Comparison of ENCODE assay signal across 11 mouse cellular contexts in genomic region chr2:73450172-73450715, GRCm38 (mm10).
DNase-seq lines count a peak whose midpoint lies in the region; ATAC-seq and TF ChIP-seq lines count a peak whose summit lies in the region.
"Had no signal": no experiment of that assay in that cellular context is flagged by ENCODE, and none has a peak within 500 bp of the region (broad histone marks: within the 10 kb centered on the region; RNA-seq: fewer than 3 reads in every experiment).

No protein-coding gene starts in this region.

- H3K4me2 ChIP-seq in forebrain, embryonic 13.5 days, result peak overlapping the region; percentile 17
- H3K4me2 ChIP-seq in forebrain, embryonic 14.5 days (ENCODE audit: low read length), result no peak overlapping the region
- H3K4me2 ChIP-seq in embryonic facial prominence, embryonic 11.5 days (ENCODE audit: low read depth, low read length), result no peak overlapping the region
- peak overlapping the region; percentile 27 for H3K4me2 ChIP-seq in myocyte (ENCODE audit: low read depth)
- H3K4me2 ChIP-seq: hindbrain, embryonic 14.5 days; lung, embryonic 14.5 days had no signal

- DNase-seq in forebrain, embryonic 14.5 days (ENCODE audit: low spot score), result no peak
- peak; percentile 69 for DNase-seq in A20 (ENCODE audit: low read depth, low spot score)
- peak; percentile 46 for DNase-seq in embryonic facial prominence, embryonic 11.5 days (ENCODE audit: low spot score)
- DNase-seq in right cerebral cortex, postnatal 25 days, result no peak
- no peak for DNase-seq in left cerebral cortex, postnatal 14 days (ENCODE audit: low spot score in 2 of 2)
- DNase-seq: adrenal gland, postnatal 25 days; lung, embryonic 14.5 days had no signal

- H3K27me3 ChIP-seq in forebrain, embryonic 13.5 days, result no peaks in the 10 kb centered on the region
- no peaks in the 10 kb centered on the region for H3K27me3 ChIP-seq in forebrain, embryonic 14.5 days (replicated peaks; ENCODE audit: control insufficient read depth, insufficient read depth, low read length)
- H3K27me3 ChIP-seq in embryonic facial prominence, embryonic 11.5 days (ENCODE audit: control insufficient read depth, insufficient read depth, low read length), result no peaks in the 10 kb centered on the region
- no peaks in the 10 kb centered on the region for H3K27me3 ChIP-seq in myocyte (ENCODE audit: control insufficient read depth, insufficient read depth, insufficient read length)

- no peak for TF ChIP-seq POLR2A in myocyte (IDR thresholded peaks at IDR 0.05; ENCODE audit: insufficient read length, low read depth)

- no peak overlapping the region for H3ac ChIP-seq in myocyte (ENCODE audit: control insufficient read depth, insufficient read length)

- peak overlapping the region; percentile 20; the same call in 1 of the 2 replicates for H3K27ac ChIP-seq in forebrain, embryonic 13.5 days
- H3K27ac ChIP-seq in forebrain, embryonic 14.5 days (ENCODE audit: low read depth, low read length), result no peak overlapping the region
- H3K27ac ChIP-seq in embryonic facial prominence, embryonic 11.5 days (replicated peaks; ENCODE audit: low read depth, low read length), result no peak overlapping the region
- H3K27ac ChIP-seq: hindbrain, embryonic 14.5 days had no signal

- H3K79me2 ChIP-seq in myocyte (ENCODE audit: control insufficient read depth, insufficient read depth), result peaks cover 32% of the 10 kb centered on the region

- H3K4me3 ChIP-seq in forebrain, embryonic 13.5 days, result no peak overlapping the region
- no peak overlapping the region for H3K4me3 ChIP-seq in forebrain, embryonic 14.5 days (ENCODE audit: low read depth, low read length)
- H3K4me3 ChIP-seq in embryonic facial prominence, embryonic 11.5 days (ENCODE audit: low read depth, low read length), result no peak overlapping the region
- H3K4me3 ChIP-seq in myocyte, result no peak overlapping the region

- intact Hi-C loops in left cerebral cortex, postnatal 14 days (cut with DNase I), result no loop called here

- H3K36me3 ChIP-seq in forebrain, embryonic 13.5 days (ENCODE audit: poor library complexity, severe bottlenecking), result no peaks in the 10 kb centered on the region
- H3K36me3 ChIP-seq in forebrain, embryonic 14.5 days (ENCODE audit: control insufficient read depth, insufficient read depth, low read length), result no peaks in the 10 kb centered on the region
- no peaks in the 10 kb centered on the region for H3K36me3 ChIP-seq in embryonic facial prominence, embryonic 11.5 days (replicated peaks; ENCODE audit: control insufficient read depth, insufficient read depth, low read depth, low read length)
- H3K36me3 ChIP-seq in myocyte (ENCODE audit: control insufficient read depth, insufficient read depth), result no peaks in the 10 kb centered on the region

- 26% methylated on average over 6 of the region's 6 CpGs for WGBS in forebrain, embryonic 13.5 days
- 25% methylated on average over 6 of the region's 6 CpGs for WGBS in forebrain, embryonic 14.5 days
- 72% methylated on average over 6 of the region's 6 CpGs for WGBS in embryonic facial prominence, embryonic 11.5 days

- peaks cover 11% of the 10 kb centered on the region for H3K4me1 ChIP-seq in forebrain, embryonic 13.5 days
- peaks cover 6% of the 10 kb centered on the region for H3K4me1 ChIP-seq in forebrain, embryonic 14.5 days (ENCODE audit: control insufficient read depth, insufficient read depth, low read length)
- peaks cover 3% of the 10 kb centered on the region for H3K4me1 ChIP-seq in embryonic facial prominence, embryonic 11.5 days (ENCODE audit: control insufficient read depth, insufficient read depth, low read length)

- H3K9ac ChIP-seq in forebrain, embryonic 13.5 days, result no peak overlapping the region
- H3K9ac ChIP-seq in forebrain, embryonic 14.5 days (ENCODE audit: low read length), result no peak overlapping the region
- no peak overlapping the region for H3K9ac ChIP-seq in embryonic facial prominence, embryonic 11.5 days (replicated peaks; ENCODE audit: low read length)
- H3K9ac ChIP-seq: hindbrain, embryonic 14.5 days; lung, embryonic 14.5 days had no signal

- no peak for ATAC-seq in forebrain, embryonic 13.5 days
- no peak for ATAC-seq in forebrain, embryonic 14.5 days
- ATAC-seq in embryonic facial prominence, embryonic 11.5 days (replicated peaks; ENCODE audit: insufficient number of reproducible peaks, low FRiP score, low TSS enrichment, low read depth), result no peak
- no peak for ATAC-seq in megakaryocyte progenitor cell, adult 5-6 weeks (replicated peaks; ENCODE audit: poor library complexity)

- H3K9me3 ChIP-seq in forebrain, embryonic 13.5 days (replicated peaks), result no peaks in the 10 kb centered on the region
- H3K9me3 ChIP-seq in forebrain, embryonic 14.5 days (replicated peaks; ENCODE audit: control insufficient read depth, low read length), result no peaks in the 10 kb centered on the region
- no peaks in the 10 kb centered on the region for H3K9me3 ChIP-seq in embryonic facial prominence, embryonic 11.5 days (replicated peaks; ENCODE audit: control insufficient read depth, low read length)

TF ChIP-seq in myocyte, 11 proteins besides CTCF, POLR2A, EP300 and RAD21:
- no peak for TF ChIP-seq REST (IDR thresholded peaks at IDR 0.05; ENCODE audit: insufficient read depth, insufficient read length)
- TF ChIP-seq MYOD1 (IDR thresholded peaks at IDR 0.05; ENCODE audit: control insufficient read depth in 1 of 3, insufficient read length in 2 of 3, low read depth in 2 of 3), result no peak
- no peak for TF ChIP-seq USF1 (IDR thresholded peaks at IDR 0.05; ENCODE audit: low read depth)
- no peak for TF ChIP-seq TCF3 (IDR thresholded peaks at IDR 0.05; ENCODE audit: insufficient read length, low read depth)
- TF ChIP-seq E2F4 (IDR thresholded peaks at IDR 0.05; ENCODE audit: insufficient read depth), result no peak
- TF ChIP-seq POLR2AphosphoS2 (IDR thresholded peaks at IDR 0.05; ENCODE audit: insufficient read length, low read depth), result no peak
- no peak for TF ChIP-seq CEBPB (IDR thresholded peaks at IDR 0.05; ENCODE audit: insufficient read depth, poor library complexity, severe bottlenecking)
- no peak for TF ChIP-seq MAX (IDR thresholded peaks at IDR 0.05; ENCODE audit: low read depth)
- TF ChIP-seq TCF12 (IDR thresholded peaks at IDR 0.05; ENCODE audit: insufficient read depth, poor library complexity, severe bottlenecking), result no peak
- no peak for TF ChIP-seq SRF (IDR thresholded peaks at IDR 0.05; ENCODE audit: control insufficient read depth, insufficient read length, low read depth)
- no peak for TF ChIP-seq MYOG (IDR thresholded peaks at IDR 0.05; ENCODE audit: control insufficient read depth in 1 of 3, insufficient read depth in 1 of 3, insufficient read length in 2 of 3, low read depth in 2 of 3)

Comparison
In these comparisons a context has a peak if more than half of its experiments do, and no peak if none do; other contexts are left out.
1. H3K4me2 ChIP-seq: peak in forebrain, embryonic 13.5 days (single experiment) and myocyte (single experiment); none in forebrain, embryonic 14.5 days (single experiment) and embryonic facial prominence, embryonic 11.5 days (single experiment).
2. DNase-seq: peak in A20 (single experiment) and embryonic facial prominence, embryonic 11.5 days (single experiment); none in forebrain, embryonic 14.5 days (single experiment), right cerebral cortex, postnatal 25 days (single experiment) and left cerebral cortex, postnatal 14 days (0 of 2).